Comparison of ENCODE assay signal across 8 mouse cellular contexts in genomic region chr12:77237950-77238530, GRCm38 (mm10). TPM values are rescaled to one million over a fixed set of nuclear protein-coding genes. Genes with fewer than 3 reads are reported as not detected.
DNase-seq lines count a peak whose midpoint lies in the region; ATAC-seq and TF ChIP-seq lines count a peak whose summit lies in the region.

Gene Fut8, plus strand, starts transcription at chr12:77238125.

- ATAC-seq in heart, embryonic 13.5 days (ENCODE audit: extremely low read depth, insufficient number of reproducible peaks, low FRiP score, low TSS enrichment): peak; percentile 65
- peak; percentile 84 for ATAC-seq in liver, embryonic 12.5 days
- peak; percentile 84 for ATAC-seq in stomach, embryonic 15.5 days (ENCODE audit: insufficient read depth, low FRiP score, low read depth)

- peak; percentile 95 for DNase-seq in brain, embryonic 14.5 days (ENCODE audit: low read depth)
- peak; percentile 94 for DNase-seq in kidney, postnatal 10 days
- DNase-seq in natural killer cell, adult 2 months (ENCODE audit: low spot score in 2 of 2): peak; percentile 72 to 76

- under 1% methylated on average over 46 of the region's 46 CpGs for WGBS in heart, embryonic 13.5 days
- under 1% methylated on average over 45 of the region's 46 CpGs for WGBS in liver, embryonic 12.5 days (ENCODE audit: insufficient replicate concordance)
- WGBS in stomach, embryonic 15.5 days: under 1% methylated on average over 46 of the region's 46 CpGs

- H3K36me3 ChIP-seq in C2C12 (ENCODE audit: control insufficient read depth, insufficient read depth): no peaks in the 10 kb centered on the region
- H3K36me3 ChIP-seq in erythroblast, embryonic 14.5 days (ENCODE audit: control insufficient read depth): no peaks in the 10 kb centered on the region
- no peaks in the 10 kb centered on the region for H3K36me3 ChIP-seq in heart, embryonic 13.5 days
- no peaks in the 10 kb centered on the region for H3K36me3 ChIP-seq in liver, embryonic 12.5 days
- H3K36me3 ChIP-seq in stomach, embryonic 15.5 days: no peaks in the 10 kb centered on the region

- H3ac ChIP-seq in C2C12 (ENCODE audit: control insufficient read depth, insufficient read length, low read depth): peak within 1 kb of the TSS; percentile 92

- H3K79me2 ChIP-seq in C2C12 (ENCODE audit: control insufficient read depth, insufficient read depth): peaks cover 42% of the 10 kb centered on the region

- peak within 1 kb of the TSS; percentile 97 for H3K4me2 ChIP-seq in heart, embryonic 13.5 days
- peak within 1 kb of the TSS; percentile 97 for H3K4me2 ChIP-seq in liver, embryonic 12.5 days
- H3K4me2 ChIP-seq in stomach, embryonic 15.5 days: peak within 1 kb of the TSS; percentile 92

- 0 out of 2 replicates have a peak, but pooled peaks have one; percentile 9 for TF ChIP-seq POLR2A in brain, embryonic 14.5 days (IDR thresholded peaks at IDR 0.05; ENCODE audit: borderline replicate concordance, extremely low read depth, insufficient read depth, insufficient read length, poor library complexity, severe bottlenecking)

- H3K4me1 ChIP-seq in erythroblast, embryonic 14.5 days (ENCODE audit: control insufficient read depth): peaks cover 35% of the 10 kb centered on the region
- H3K4me1 ChIP-seq in heart, embryonic 13.5 days: peaks cover 13% of the 10 kb centered on the region
- peaks cover 21% of the 10 kb centered on the region for H3K4me1 ChIP-seq in liver, embryonic 12.5 days
- 0 out of 2 replicates have a peak, but pooled peaks cover 4% of the 10 kb centered on the region for H3K4me1 ChIP-seq in stomach, embryonic 15.5 days

- peak within 1 kb of the TSS; percentile 92 for H3K27ac ChIP-seq in heart, embryonic 13.5 days (replicated peaks)
- H3K27ac ChIP-seq in liver, embryonic 12.5 days: peak within 1 kb of the TSS; percentile 86
- peak within 1 kb of the TSS; percentile 92 for H3K27ac ChIP-seq in stomach, embryonic 15.5 days

- no peak for TF ChIP-seq CTCF in C2C12 (IDR thresholded peaks at IDR 0.05; ENCODE audit: control insufficient read depth, insufficient read depth, insufficient read length)
- no peak for TF ChIP-seq CTCF in brain, embryonic 14.5 days (IDR thresholded peaks at IDR 0.05; ENCODE audit: borderline replicate concordance, extremely low read depth, insufficient read depth, insufficient read length)

- H3K79me3 ChIP-seq in C2C12 (ENCODE audit: low read depth): peaks cover 21% of the 10 kb centered on the region

- H3K4me3 ChIP-seq in C2C12 (ENCODE audit: insufficient read depth, poor library complexity, severe bottlenecking): peak within 1 kb of the TSS; percentile 82
- H3K4me3 ChIP-seq in erythroblast, embryonic 14.5 days (replicated peaks): peak within 1 kb of the TSS; percentile 94
- H3K4me3 ChIP-seq in heart, embryonic 13.5 days: peak within 1 kb of the TSS; percentile 92
- H3K4me3 ChIP-seq in liver, embryonic 12.5 days: peak within 1 kb of the TSS; percentile 90
- H3K4me3 ChIP-seq in stomach, embryonic 15.5 days (replicated peaks): peak within 1 kb of the TSS; percentile 92

- no peaks in the 10 kb centered on the region for H3K27me3 ChIP-seq in C2C12 (ENCODE audit: control insufficient read depth, insufficient read depth, insufficient read length)
- H3K27me3 ChIP-seq in erythroblast, embryonic 14.5 days (ENCODE audit: control insufficient read depth): peaks cover 5% of the 10 kb centered on the region; the same call in 1 of the 2 replicates
- no peaks in the 10 kb centered on the region for H3K27me3 ChIP-seq in heart, embryonic 13.5 days (replicated peaks)
- H3K27me3 ChIP-seq in liver, embryonic 12.5 days (replicated peaks): no peaks in the 10 kb centered on the region
- no peaks in the 10 kb centered on the region for H3K27me3 ChIP-seq in stomach, embryonic 15.5 days (replicated peaks)

- peak within 1 kb of the TSS; percentile 93 for H3K9ac ChIP-seq in heart, embryonic 13.5 days
- H3K9ac ChIP-seq in liver, embryonic 12.5 days: peak within 1 kb of the TSS; percentile 87
- peak within 1 kb of the TSS; percentile 73 for H3K9ac ChIP-seq in stomach, embryonic 15.5 days

- no peaks in the 10 kb centered on the region for H3K9me3 ChIP-seq in erythroblast, embryonic 14.5 days (ENCODE audit: control insufficient read depth, low read length)
- no peaks in the 10 kb centered on the region for H3K9me3 ChIP-seq in heart, embryonic 13.5 days
- no peaks in the 10 kb centered on the region for H3K9me3 ChIP-seq in liver, embryonic 12.5 days (replicated peaks)
- no peaks in the 10 kb centered on the region for H3K9me3 ChIP-seq in stomach, embryonic 15.5 days

TF ChIP-seq in C2C12, 6 proteins besides CTCF, POLR2A, EP300 and RAD21:
- TF ChIP-seq MYOG (IDR thresholded peaks at IDR 0.05; ENCODE audit: control insufficient read depth, extremely low read depth, insufficient read length) (no peak), FOSL1 (IDR thresholded peaks at IDR 0.05; ENCODE audit: insufficient read depth, low read length, poor library complexity, severe bottlenecking) (no peak), MYOD1 (IDR thresholded peaks at IDR 0.05; ENCODE audit: control insufficient read depth, insufficient read length, low read depth) (no peak), MAX (IDR thresholded peaks at IDR 0.05) (no peak), USF1 (IDR thresholded peaks at IDR 0.05; ENCODE audit: low read depth) (no peak), CEBPB (IDR thresholded peaks at IDR 0.05; ENCODE audit: low read depth) (no peak)

RNA-seq across cellular contexts. Expression of gene Fut8, which starts in this region (rescaled TPM):
- 12.6 TPM for polyA plus RNA-seq in C2C12 (2012; fragmentation: generic; extraction: Trizol)
- 11.5 and 29.2 TPM in 2 replicates for polyA plus RNA-seq in brain, embryonic 14.5 days (2012; rRNA removed)
- polyA plus RNA-seq in erythroblast, embryonic 14.5 days (2012): 0.09 and 0.22 TPM in 2 replicates
- polyA plus RNA-seq in heart, embryonic 13.5 days (2015; fragmentation: Nextera tagmentation; extraction: Ambion mirVana): 13.5 and 16.6 TPM in 2 replicates
- polyA plus RNA-seq in liver, embryonic 12.5 days (2016; fragmentation: Nextera tagmentation; extraction: Ambion mirVana): 21.3 and 21.4 TPM in 2 replicates
- 30.3 and 30.4 TPM in 2 replicates for polyA plus RNA-seq in stomach, embryonic 15.5 days (2015; fragmentation: Nextera tagmentation; extraction: Ambion mirVana)

Comparison
In these comparisons a context has a peak if more than half of its experiments do, and no peak if none do; other contexts are left out.
1. Peak in every context shown above with its lines: DNase-seq, ATAC-seq, H3K4me3 ChIP-seq and H3K27ac ChIP-seq.
2. RNA of gene Fut8 (polyA plus RNA-seq): 30.3 to 30.4 TPM in stomach, embryonic 15.5 days, 11.5 to 29.2 TPM in brain, embryonic 14.5 days, 21.3 to 21.4 TPM in liver, embryonic 12.5 days, 13.5 to 16.6 TPM in heart, embryonic 13.5 days and 12.6 TPM in C2C12 (single experiment); 0.09 to 0.22 TPM in erythroblast, embryonic 14.5 days; every median in the first group is over 10 times any median in the second.